Mouse (Mus musculus): Measurements from ENCODE around the gene Ttc8. TPM values are rescaled to one million over a fixed set of nuclear protein-coding genes. Genes with fewer than 3 reads are reported as not detected.

Gene Ttc8
- polyA plus RNA-seq, 1 experiment from 2014 or later, result 35.4 TPM

- no peaks in the 10 kb centered on the region for H3K27me3 ChIP-seq (ENCODE audit: control insufficient read depth, insufficient read depth, low read length)
- no peak overlapping the region for H3K4me2 ChIP-seq (ENCODE audit: low read depth, low read length)
- 88% methylated on average over 5 of the region's 5 CpGs for WGBS
- H3K9ac ChIP-seq (replicated peaks; ENCODE audit: low read length), result no peak overlapping the region
- no peak overlapping the region for H3K4me3 ChIP-seq (ENCODE audit: low read depth, low read length)
- H3K36me3 ChIP-seq (replicated peaks; ENCODE audit: control insufficient read depth, insufficient read depth, low read depth, low read length), result no peaks in the 10 kb centered on the region
- no peak overlapping the region for H3K27ac ChIP-seq (replicated peaks; ENCODE audit: low read depth, low read length)
- H3K4me1 ChIP-seq (ENCODE audit: control insufficient read depth, insufficient read depth, low read length), result no peaks in the 10 kb centered on the region
- ATAC-seq (replicated peaks; ENCODE audit: insufficient number of reproducible peaks, low FRiP score, low TSS enrichment, low read depth) (no peak), DNase-seq (ENCODE audit: low spot score) (no peak)
- no peaks in the 10 kb centered on the region for H3K9me3 ChIP-seq (replicated peaks; ENCODE audit: control insufficient read depth, low read length)
Measured at GRCm38 (mm10) chr12:98997046-98997445, 76.7 kb downstream of the Ttc8 start.

- H3K4me2 ChIP-seq (ENCODE audit: low read depth, low read length), result no peak overlapping the region
- ATAC-seq (replicated peaks; ENCODE audit: insufficient number of reproducible peaks, low FRiP score, low TSS enrichment, low read depth) (no peak), DNase-seq (ENCODE audit: low spot score) (no peak)
- no peak overlapping the region for H3K4me3 ChIP-seq (ENCODE audit: low read depth, low read length)
- no peak overlapping the region for H3K27ac ChIP-seq (replicated peaks; ENCODE audit: low read depth, low read length)
- H3K36me3 ChIP-seq (replicated peaks; ENCODE audit: control insufficient read depth, insufficient read depth, low read depth, low read length), result no peaks in the 10 kb centered on the region
- H3K9me3 ChIP-seq (replicated peaks; ENCODE audit: control insufficient read depth, low read length), result no peaks in the 10 kb centered on the region
- H3K9ac ChIP-seq (replicated peaks; ENCODE audit: low read length), result no peak overlapping the region
- WGBS, result 88% methylated on average over 10 of the region's 10 CpGs
- H3K4me1 ChIP-seq (ENCODE audit: control insufficient read depth, insufficient read depth, low read length), result no peaks in the 10 kb centered on the region
- H3K27me3 ChIP-seq (ENCODE audit: control insufficient read depth, insufficient read depth, low read length), result no peaks in the 10 kb centered on the region
Measured at GRCm38 (mm10) chr12:98998662-98999428, 78.5 kb downstream of the Ttc8 start.

GRCm38 (mm10) chr12:99000310-99000709, 79.9 kb downstream of the Ttc8 start:
- Histone ChIP-seq H3K4me2 (ENCODE audit: low read depth, low read length) (no peak overlapping the region), H3K4me3 (ENCODE audit: low read depth, low read length) (no peak overlapping the region), H3K27ac (replicated peaks; ENCODE audit: low read depth, low read length) (no peak overlapping the region), H3K9me3 (replicated peaks; ENCODE audit: control insufficient read depth, low read length) (no peaks in the 10 kb centered on the region), H3K9ac (replicated peaks; ENCODE audit: low read length) (no peak overlapping the region), H3K27me3 (ENCODE audit: control insufficient read depth, insufficient read depth, low read length) (no peaks in the 10 kb centered on the region), H3K36me3 (replicated peaks; ENCODE audit: control insufficient read depth, insufficient read depth, low read depth, low read length) (no peaks in the 10 kb centered on the region), H3K4me1 (ENCODE audit: control insufficient read depth, insufficient read depth, low read length) (no peaks in the 10 kb centered on the region)
- whole genome bisulfite sequencing, result 87% methylated on average over 2 of the region's 2 CpGs
- no peak for ATAC-seq (replicated peaks; ENCODE audit: insufficient number of reproducible peaks, low FRiP score, low TSS enrichment, low read depth)
- DNase-seq (ENCODE audit: low spot score), result no peak

- DNase-seq (ENCODE audit: low spot score), result no peak
- WGBS, result 77% methylated on average over 4 of the region's 4 CpGs
- Histone ChIP-seq H3K9me3 (replicated peaks; ENCODE audit: control insufficient read depth, low read length) (no peaks in the 10 kb centered on the region), H3K27ac (replicated peaks; ENCODE audit: low read depth, low read length) (no peak overlapping the region), H3K9ac (replicated peaks; ENCODE audit: low read length) (no peak overlapping the region), H3K27me3 (ENCODE audit: control insufficient read depth, insufficient read depth, low read length) (no peaks in the 10 kb centered on the region), H3K36me3 (replicated peaks; ENCODE audit: control insufficient read depth, insufficient read depth, low read depth, low read length) (no peaks in the 10 kb centered on the region), H3K4me1 (ENCODE audit: control insufficient read depth, insufficient read depth, low read length) (no peaks in the 10 kb centered on the region), H3K4me3 (ENCODE audit: low read depth, low read length) (no peak overlapping the region), H3K4me2 (ENCODE audit: low read depth, low read length) (no peak overlapping the region)
- no peak for ATAC-seq (replicated peaks; ENCODE audit: insufficient number of reproducible peaks, low FRiP score, low TSS enrichment, low read depth)
Measured at GRCm38 (mm10) chr12:99003046-99003445, 82.7 kb downstream of the Ttc8 start.

GRCm38 (mm10) chr12:99004752-99005151, 84.4 kb downstream of the Ttc8 start:
- ATAC-seq (replicated peaks; ENCODE audit: insufficient number of reproducible peaks, low FRiP score, low TSS enrichment, low read depth) (no peak), DNase-seq (ENCODE audit: low spot score) (no peak)
- H3K36me3 ChIP-seq (replicated peaks; ENCODE audit: control insufficient read depth, insufficient read depth, low read depth, low read length), result no peaks in the 10 kb centered on the region
- no peaks in the 10 kb centered on the region for H3K4me1 ChIP-seq (ENCODE audit: control insufficient read depth, insufficient read depth, low read length)
- no peaks in the 10 kb centered on the region for H3K27me3 ChIP-seq (ENCODE audit: control insufficient read depth, insufficient read depth, low read length)
- no peaks in the 10 kb centered on the region for H3K9me3 ChIP-seq (replicated peaks; ENCODE audit: control insufficient read depth, low read length)
- no peak overlapping the region for H3K4me3 ChIP-seq (ENCODE audit: low read depth, low read length)
- no peak overlapping the region for H3K4me2 ChIP-seq (ENCODE audit: low read depth, low read length)
- H3K27ac ChIP-seq (replicated peaks; ENCODE audit: low read depth, low read length), result no peak overlapping the region
- WGBS, result 90% methylated on average over 2 of the region's 2 CpGs
- no peak overlapping the region for H3K9ac ChIP-seq (replicated peaks; ENCODE audit: low read length)

GRCm38 (mm10) chr12:99008786-99009185, 88.4 kb downstream of the Ttc8 start:
- ATAC-seq (replicated peaks; ENCODE audit: insufficient number of reproducible peaks, low FRiP score, low TSS enrichment, low read depth) (no peak), DNase-seq (ENCODE audit: low spot score) (no peak)
- no peak overlapping the region for H3K27ac ChIP-seq (replicated peaks; ENCODE audit: low read depth, low read length)
- H3K9ac ChIP-seq (replicated peaks; ENCODE audit: low read length), result no peak overlapping the region
- no peak overlapping the region for H3K4me3 ChIP-seq (ENCODE audit: low read depth, low read length)
- no peaks in the 10 kb centered on the region for H3K36me3 ChIP-seq (replicated peaks; ENCODE audit: control insufficient read depth, insufficient read depth, low read depth, low read length)
- no peaks in the 10 kb centered on the region for H3K4me1 ChIP-seq (ENCODE audit: control insufficient read depth, insufficient read depth, low read length)
- 79% methylated on average over 1 of the region's 1 CpGs for WGBS
- H3K4me2 ChIP-seq (ENCODE audit: low read depth, low read length), result no peak overlapping the region
- H3K27me3 ChIP-seq (ENCODE audit: control insufficient read depth, insufficient read depth, low read length), result no peaks in the 10 kb centered on the region
- H3K9me3 ChIP-seq (replicated peaks; ENCODE audit: control insufficient read depth, low read length), result no peaks in the 10 kb centered on the region

GRCm38 (mm10) chr12:99009430-99009829, 89.1 kb downstream of the Ttc8 start:
- H3K9ac ChIP-seq (replicated peaks; ENCODE audit: low read length), result no peak overlapping the region
- no peak overlapping the region for H3K4me2 ChIP-seq (ENCODE audit: low read depth, low read length)
- 34% methylated on average over 4 of the region's 4 CpGs for WGBS
- no peak overlapping the region for H3K27ac ChIP-seq (replicated peaks; ENCODE audit: low read depth, low read length)
- no peak for DNase-seq (ENCODE audit: low spot score)
- H3K36me3 ChIP-seq (replicated peaks; ENCODE audit: control insufficient read depth, insufficient read depth, low read depth, low read length), result no peaks in the 10 kb centered on the region
- no peaks in the 10 kb centered on the region for H3K9me3 ChIP-seq (replicated peaks; ENCODE audit: control insufficient read depth, low read length)
- no peak overlapping the region for H3K4me3 ChIP-seq (ENCODE audit: low read depth, low read length)
- ATAC-seq (replicated peaks; ENCODE audit: insufficient number of reproducible peaks, low FRiP score, low TSS enrichment, low read depth), result no peak
- no peaks in the 10 kb centered on the region for H3K4me1 ChIP-seq (ENCODE audit: control insufficient read depth, insufficient read depth, low read length)
- H3K27me3 ChIP-seq (ENCODE audit: control insufficient read depth, insufficient read depth, low read length), result no peaks in the 10 kb centered on the region

GRCm38 (mm10) chr12:99010044-99010443, 89.7 kb downstream of the Ttc8 start:
- WGBS, result 76% methylated on average over 6 of the region's 6 CpGs
- Histone ChIP-seq H3K27ac (replicated peaks; ENCODE audit: low read depth, low read length) (no peak overlapping the region), H3K4me3 (ENCODE audit: low read depth, low read length) (no peak overlapping the region), H3K4me2 (ENCODE audit: low read depth, low read length) (no peak overlapping the region), H3K9ac (replicated peaks; ENCODE audit: low read length) (no peak overlapping the region), H3K27me3 (ENCODE audit: control insufficient read depth, insufficient read depth, low read length) (no peaks in the 10 kb centered on the region), H3K9me3 (replicated peaks; ENCODE audit: control insufficient read depth, low read length) (no peaks in the 10 kb centered on the region), H3K36me3 (replicated peaks; ENCODE audit: control insufficient read depth, insufficient read depth, low read depth, low read length) (no peaks in the 10 kb centered on the region), H3K4me1 (ENCODE audit: control insufficient read depth, insufficient read depth, low read length) (no peaks in the 10 kb centered on the region)
- ATAC-seq (replicated peaks; ENCODE audit: insufficient number of reproducible peaks, low FRiP score, low TSS enrichment, low read depth) (no peak), DNase-seq (ENCODE audit: low spot score) (no peak)

All from embryonic facial prominence, embryonic 11.5 days (tissue).